Mouse (Mus musculus): ENCODE results near the gene Nfia. TPM values are rescaled to one million over a fixed set of nuclear protein-coding genes. Genes with fewer than 3 reads are reported as not detected.
A peak's percentile ranks its signal among the peaks of the same experiment; 100 is the strongest.

Gene Nfia
- polyA plus RNA-seq, 1 experiment from 2014 or later = 28.6 TPM

- ATAC-seq (ENCODE audit: low FRiP score, low read depth) = peak; percentile 64
- Histone ChIP-seq H3K4me1 (peaks cover 40% of the 10 kb centered on the region), H3K27me3 (peaks cover 67% of the 10 kb centered on the region), H3K4me2 (replicated peaks) (peak within 1 kb of the TSS; percentile 87), H3K36me3 (peaks cover under 1% of the 10 kb centered on the region; the same call in 1 of the 2 replicates), H3K27ac (replicated peaks) (peak within 1 kb of the TSS; percentile 87), H3K9ac (replicated peaks) (peak within 1 kb of the TSS; percentile 94), H3K4me3 (peak within 1 kb of the TSS; percentile 91), H3K9me3 (no peaks in the 10 kb centered on the region)
- WGBS = under 1% methylated on average over 37 of the region's 37 CpGs
Measured at GRCm38 (mm10) chr4:97777706-97778176, 5.2 kb downstream of the Nfia start, which contains the start of gene E130114P18Rik. TSS of gene E130114P18Rik (minus strand) at chr4:97778078.

- peak overlapping the region; percentile 94 for H3K9ac ChIP-seq (replicated peaks)
- under 1% methylated on average over 71 of the region's 94 CpGs for WGBS
- H3K36me3 ChIP-seq = peaks cover 7% of the 10 kb centered on the region
- H3K4me3 ChIP-seq = peak overlapping the region; percentile 91
- H3K27ac ChIP-seq (replicated peaks) = peak overlapping the region; percentile 87
- peaks cover 74% of the 10 kb centered on the region for H3K27me3 ChIP-seq
- H3K4me1 ChIP-seq = peaks cover 38% of the 10 kb centered on the region
- peak; percentile 35; the same call in 1 of the 2 replicates for ATAC-seq (ENCODE audit: low FRiP score, low read depth)
- H3K4me2 ChIP-seq (replicated peaks) = peak overlapping the region; percentile 87
- 0 out of 2 replicates have a peak, but pooled peaks cover 2% of the 10 kb centered on the region for H3K9me3 ChIP-seq
Measured at GRCm38 (mm10) chr4:97778211-97779002, 5.9 kb downstream of the Nfia start.

- 0 out of 2 replicates have a peak, but pooled peaks cover 2% of the 10 kb centered on the region for H3K9me3 ChIP-seq
- H3K27ac ChIP-seq (replicated peaks) = peak overlapping the region; percentile 87
- peaks cover 13% of the 10 kb centered on the region for H3K36me3 ChIP-seq
- 5% methylated on average over 18 of the region's 18 CpGs for WGBS
- ATAC-seq (ENCODE audit: low FRiP score, low read depth) = no peak
- peak overlapping the region; percentile 91 for H3K4me3 ChIP-seq
- peak overlapping the region; percentile 94 for H3K9ac ChIP-seq (replicated peaks)
- H3K27me3 ChIP-seq = peaks cover 77% of the 10 kb centered on the region
- H3K4me1 ChIP-seq = peaks cover 31% of the 10 kb centered on the region
- H3K4me2 ChIP-seq (replicated peaks) = peak overlapping the region; percentile 87
Measured at GRCm38 (mm10) chr4:97779003-97779930, 6.7 kb downstream of the Nfia start.

GRCm38 (mm10) chr4:97780024-97780423 is 7.5 kb downstream of the Nfia start:
- 29% methylated on average over 7 of the region's 7 CpGs for WGBS
- Histone ChIP-seq H3K4me3 (peak overlapping the region; percentile 91), H3K9me3 (0 out of 2 replicates have a peak, but pooled peaks cover 2% of the 10 kb centered on the region), H3K9ac (replicated peaks) (0 out of 2 replicates have a peak overlapping the region, but pooled peaks have one; percentile 11), H3K4me1 (peaks cover 25% of the 10 kb centered on the region), H3K4me2 (replicated peaks) (peak overlapping the region; percentile 87), H3K27ac (replicated peaks) (no peak overlapping the region), H3K36me3 (peaks cover 13% of the 10 kb centered on the region), H3K27me3 (peaks cover 81% of the 10 kb centered on the region)
- no peak for ATAC-seq (ENCODE audit: low FRiP score, low read depth)

GRCm38 (mm10) chr4:97780666-97781435 is 8.3 kb downstream of the Nfia start:
- Histone ChIP-seq H3K27ac (replicated peaks) (no peak overlapping the region), H3K4me1 (peaks cover 22% of the 10 kb centered on the region; the same call in 1 of the 2 replicates), H3K9ac (replicated peaks) (no peak overlapping the region), H3K36me3 (peaks cover 13% of the 10 kb centered on the region), H3K9me3 (0 out of 2 replicates have a peak, but pooled peaks cover 2% of the 10 kb centered on the region), H3K4me3 (no peak overlapping the region), H3K4me2 (replicated peaks) (peak overlapping the region; percentile 28), H3K27me3 (peaks cover 82% of the 10 kb centered on the region)
- ATAC-seq (ENCODE audit: low FRiP score, low read depth) = no peak
- 69% methylated on average over 7 of the region's 7 CpGs for WGBS

- WGBS = 79% methylated on average over 3 of the region's 3 CpGs
- Histone ChIP-seq H3K4me2 (replicated peaks) (no peak overlapping the region), H3K4me1 (peaks cover 14% of the 10 kb centered on the region), H3K36me3 (peaks cover 13% of the 10 kb centered on the region), H3K27me3 (peaks cover 78% of the 10 kb centered on the region), H3K4me3 (no peak overlapping the region), H3K9me3 (0 out of 2 replicates have a peak, but pooled peaks cover 2% of the 10 kb centered on the region), H3K9ac (replicated peaks) (no peak overlapping the region), H3K27ac (replicated peaks) (no peak overlapping the region)
- ATAC-seq (ENCODE audit: low FRiP score, low read depth) = no peak
Measured at GRCm38 (mm10) chr4:97782069-97782468, 9.5 kb downstream of the Nfia start.

- no peak for ATAC-seq (ENCODE audit: low FRiP score, low read depth)
- Histone ChIP-seq H3K27ac (replicated peaks) (no peak overlapping the region), H3K4me2 (replicated peaks) (no peak overlapping the region), H3K9ac (replicated peaks) (no peak overlapping the region), H3K4me1 (peaks cover 18% of the 10 kb centered on the region), H3K27me3 (peaks cover 79% of the 10 kb centered on the region), H3K36me3 (peaks cover 13% of the 10 kb centered on the region), H3K4me3 (no peak overlapping the region), H3K9me3 (0 out of 2 replicates have a peak, but pooled peaks cover 2% of the 10 kb centered on the region)
- 93% methylated on average over 6 of the region's 6 CpGs for WGBS
Measured at GRCm38 (mm10) chr4:97782497-97782896, 10.0 kb downstream of the Nfia start.

- Histone ChIP-seq H3K9me3 (0 out of 2 replicates have a peak, but pooled peaks cover 2% of the 10 kb centered on the region), H3K9ac (replicated peaks) (no peak overlapping the region), H3K27ac (replicated peaks) (no peak overlapping the region), H3K36me3 (peaks cover 13% of the 10 kb centered on the region), H3K27me3 (peaks cover 73% of the 10 kb centered on the region), H3K4me1 (peaks cover 18% of the 10 kb centered on the region), H3K4me3 (no peak overlapping the region), H3K4me2 (replicated peaks) (no peak overlapping the region)
- ATAC-seq (ENCODE audit: low FRiP score, low read depth) = no peak
- 94% methylated on average over 26 of the region's 26 CpGs for WGBS
Measured at GRCm38 (mm10) chr4:97783073-97783879, 10.7 kb downstream of the Nfia start.

- H3K4me1 ChIP-seq = peaks cover 20% of the 10 kb centered on the region
- H3K27me3 ChIP-seq = peaks cover 73% of the 10 kb centered on the region
- 0 out of 2 replicates have a peak, but pooled peaks cover 2% of the 10 kb centered on the region for H3K9me3 ChIP-seq
- H3K4me2 ChIP-seq (replicated peaks) = no peak overlapping the region
- WGBS = 84% methylated on average over 11 of the region's 11 CpGs
- H3K27ac ChIP-seq (replicated peaks) = no peak overlapping the region
- H3K36me3 ChIP-seq = peaks cover 13% of the 10 kb centered on the region
- H3K4me3 ChIP-seq = no peak overlapping the region
- H3K9ac ChIP-seq (replicated peaks) = no peak overlapping the region
- no peak for ATAC-seq (ENCODE audit: low FRiP score, low read depth)
Measured at GRCm38 (mm10) chr4:97784236-97784635, 11.7 kb downstream of the Nfia start.

- Histone ChIP-seq H3K9ac (replicated peaks) (no peak overlapping the region), H3K27me3 (peaks cover 75% of the 10 kb centered on the region), H3K4me2 (replicated peaks) (no peak overlapping the region), H3K9me3 (0 out of 2 replicates have a peak, but pooled peaks cover 2% of the 10 kb centered on the region), H3K4me3 (no peak overlapping the region), H3K36me3 (peaks cover 13% of the 10 kb centered on the region), H3K27ac (replicated peaks) (no peak overlapping the region), H3K4me1 (peaks cover 19% of the 10 kb centered on the region)
- no peak for ATAC-seq (ENCODE audit: low FRiP score, low read depth)
- 87% methylated on average over 8 of the region's 8 CpGs for WGBS
Measured at GRCm38 (mm10) chr4:97785547-97786271, 13.2 kb downstream of the Nfia start.
